Mouse (Mus musculus): ENCODE measurements around the gene Bmp8b.
"Not testable (repeated sequence)": the region's sequence is repeated elsewhere in the genome, so short reads cannot be mapped to it uniquely, and the experiment has no call there.

The Bmp8b gene

DNA sequence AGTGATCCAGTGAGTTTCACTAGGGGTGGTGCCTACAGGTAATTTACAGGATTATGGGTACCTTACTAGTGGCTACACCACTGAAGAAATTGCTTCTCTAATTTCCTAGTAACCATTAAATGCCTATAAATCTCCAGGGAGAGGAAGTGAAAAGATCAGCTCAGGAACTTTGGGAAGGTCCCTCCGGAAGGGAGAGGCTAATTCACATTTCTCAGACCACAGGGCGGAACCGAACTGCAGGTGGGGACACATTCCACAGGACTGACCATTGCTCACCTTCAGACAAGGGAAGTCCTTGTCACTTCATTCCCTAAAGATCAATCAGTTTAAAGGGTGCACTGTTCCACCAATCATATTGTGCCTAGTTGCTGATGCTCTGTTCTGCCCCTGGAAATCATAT lies 56.3 kb downstream of the Bmp8b start:
- in situ Hi-C loops (cut with MboI; ENCODE audit: unreplicated experiment in 2 of 2), result not testable (repeated sequence)

DNA sequence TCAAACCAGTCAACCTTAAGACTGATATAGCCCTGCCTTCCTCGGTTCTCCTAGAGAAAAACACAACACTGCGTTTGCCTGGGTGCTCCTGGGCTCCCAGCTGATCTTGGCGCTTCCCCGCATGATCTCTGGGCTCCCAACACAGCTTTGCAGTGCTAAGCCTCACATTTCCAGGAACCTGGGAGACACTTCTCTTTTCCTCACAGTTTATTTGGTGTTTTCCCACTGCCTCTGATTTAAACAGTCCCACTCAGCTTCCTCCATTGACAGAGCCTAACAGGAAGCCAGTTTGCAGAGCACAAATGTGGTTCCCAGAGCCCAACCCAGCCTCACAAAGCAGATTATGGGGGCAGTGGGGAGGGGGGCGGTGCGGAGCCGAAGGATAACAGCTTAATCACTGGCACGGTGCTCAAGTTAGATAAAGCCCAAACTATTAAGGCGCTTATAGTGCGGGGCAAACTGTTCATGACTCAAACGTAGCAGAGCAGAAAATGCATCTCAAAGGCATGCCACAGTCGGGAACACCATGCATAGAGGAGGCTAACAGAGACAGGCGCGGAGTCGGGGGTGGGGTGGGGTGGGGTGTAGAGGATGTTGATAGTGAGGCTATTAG lies 57.4 kb downstream of the Bmp8b start:
- in situ Hi-C loops (cut with MboI; ENCODE audit: unreplicated experiment in 2 of 2), result no loop called here

DNA sequence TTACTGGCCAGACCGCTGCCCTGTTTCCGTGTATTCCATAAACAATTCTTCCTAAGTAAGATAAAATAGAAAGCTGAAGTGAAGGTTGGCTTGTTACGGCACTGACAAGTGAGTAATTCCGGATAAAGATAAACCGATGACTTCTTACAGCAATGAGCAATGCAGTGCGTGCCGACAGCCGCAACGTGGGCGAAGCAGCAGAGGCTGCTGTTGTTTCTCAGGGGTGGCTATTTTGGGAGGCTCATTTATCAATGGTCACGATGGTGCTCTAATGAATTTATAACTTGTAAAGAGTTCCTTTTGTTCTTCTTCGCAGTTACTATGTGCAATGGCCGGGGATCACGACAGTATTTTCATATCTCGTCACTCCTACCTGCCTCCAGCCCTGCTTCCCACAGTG lies 59.2 kb downstream of the Bmp8b start:
- in situ Hi-C loops (cut with MboI; ENCODE audit: unreplicated experiment in 2 of 2), result no loop called here

DNA sequence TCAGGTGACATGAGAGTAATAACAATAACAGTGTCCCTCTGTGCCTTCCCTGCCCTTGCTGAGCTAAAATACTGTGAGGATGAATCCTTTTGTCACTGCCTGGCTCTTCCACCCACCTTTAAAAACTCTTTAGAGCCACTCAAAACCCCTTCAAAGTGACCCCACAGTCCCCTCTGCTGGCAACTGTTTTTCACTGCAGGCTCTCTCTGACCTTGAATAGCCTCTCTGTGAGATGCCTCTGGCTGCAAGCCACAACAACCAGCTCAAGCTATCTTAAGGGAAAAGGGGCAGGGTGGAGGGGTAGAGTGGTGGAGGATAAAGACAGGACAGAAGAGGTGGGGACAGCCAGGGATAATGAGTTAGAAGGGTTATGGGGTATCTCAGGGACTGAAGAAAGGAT lies 66.8 kb downstream of the Bmp8b start:
- in situ Hi-C loops (cut with MboI; ENCODE audit: unreplicated experiment in 2 of 2), result no loop called here

Data from v-Abl transformed pro-B cells (cell line).